Mouse (Mus musculus) ES-Bruce4 (cell line): ENCODE data around the gene Tas2r138. TPM values are rescaled to one million over a fixed set of nuclear protein-coding genes. Genes with fewer than 3 reads are reported as not detected.

Experiments
- H3K27ac ChIP-seq: 2 replicates; pipeline ENCODE4 v1.5.1; 2012; ENCODE audit warnings: low read length, inconsistent platforms; ENCODE audit not compliant: insufficient read depth
- H3K27me3 ChIP-seq: 2 replicates; pipeline ENCODE4 v1.6.1; 2012; ENCODE audit warnings: mild to moderate bottlenecking, low read length, inconsistent platforms; ENCODE audit not compliant: control insufficient read depth, poor library complexity, insufficient read depth, severe bottlenecking
- H3K36me3 ChIP-seq: 2 replicates; pipeline ENCODE4 v1.6.1; 2012; ENCODE audit warnings: inconsistent platforms, mild to moderate bottlenecking, low read length, moderate library complexity; ENCODE audit not compliant: control insufficient read depth, poor library complexity, insufficient read depth, severe bottlenecking
- H3K4me1 ChIP-seq: one replicate; pipeline ENCODE4 v1.8.1; 2011; ENCODE audit warnings: low read length; ENCODE audit not compliant: control insufficient read depth, insufficient read depth
- H3K4me3 ChIP-seq: 2 replicates; pipeline ENCODE4 v1.5.1; 2011; ENCODE audit warnings: low read depth, mild to moderate bottlenecking, low read length
- H3K9ac ChIP-seq: 2 replicates; pipeline ENCODE4 v1.6.1; 2012; ENCODE audit warnings: low read depth, mild to moderate bottlenecking, inconsistent platforms; ENCODE audit not compliant: poor library complexity, severe bottlenecking
- H3K9me3 ChIP-seq: replicated peaks from 2 replicates; pipeline ENCODE4 v1.6.1; 2012; ENCODE audit warnings: mild to moderate bottlenecking, low read length, inconsistent platforms; ENCODE audit not compliant: control insufficient read depth, poor library complexity, insufficient read depth, severe bottlenecking
- CTCF ChIP-seq: IDR thresholded peaks from one replicate; pipeline ENCODE4 v1.8.1; 2011; ENCODE audit warnings: low read depth, low read length
- EP300 ChIP-seq: IDR thresholded peaks from 2 replicates; pipeline ENCODE4 v1.6.1; 2011; ENCODE audit warnings: low read depth, low read length; ENCODE audit not compliant: insufficient read depth
- POLR2A ChIP-seq: IDR thresholded peaks from one replicate; pipeline ENCODE4 v1.8.1; 2011; ENCODE audit warnings: low read length; ENCODE audit not compliant: insufficient read depth
- polyA plus RNA-seq: library from polyadenylated mRNA; stranded (reverse); fragments of >200 nt; gene quantifications from 2 replicates; pipeline ENCODE4 v1.2.4, GENCODE M21; 2011; ENCODE audit warnings: low read depth; ENCODE audit not compliant: missing spikeins, insufficient read depth, insufficient read length

The Tas2r138 gene
- polyA plus RNA-seq, 1 experiment = not detected

GRCm38 (mm10) chr6:40635559-40635958 lies 22.4 kb upstream of the Tas2r138 start:
- Histone ChIP-seq H3K36me3 (no peaks in the 10 kb centered on the region), H3K4me3 (no peak overlapping the region), H3K4me1 (no peaks in the 10 kb centered on the region), H3K9ac (no peak overlapping the region), H3K27ac (no peak overlapping the region), H3K9me3 (no peaks in the 10 kb centered on the region), H3K27me3 (no peaks in the 10 kb centered on the region)
- TF ChIP-seq CTCF (no peak), EP300 (no peak)

GRCm38 (mm10) chr6:40634640-40635071 lies 21.5 kb upstream of the Tas2r138 start:
- H3K27ac ChIP-seq = no peak overlapping the region
- H3K27me3 ChIP-seq = no peaks in the 10 kb centered on the region
- no peaks in the 10 kb centered on the region for H3K9me3 ChIP-seq
- no peak for TF ChIP-seq CTCF
- TF ChIP-seq EP300 = no peak
- TF ChIP-seq POLR2A = no peak
- no peaks in the 10 kb centered on the region for H3K4me1 ChIP-seq
- no peak overlapping the region for H3K9ac ChIP-seq
- no peaks in the 10 kb centered on the region for H3K36me3 ChIP-seq
- H3K4me3 ChIP-seq = no peak overlapping the region

- Histone ChIP-seq H3K4me3 (no peak within 1 kb of the TSS), H3K27me3 (no peaks in the 10 kb centered on the region), H3K27ac (no peak within 1 kb of the TSS), H3K9ac (no peak within 1 kb of the TSS), H3K36me3 (no peaks in the 10 kb centered on the region), H3K9me3 (no peaks in the 10 kb centered on the region), H3K4me1 (no peaks in the 10 kb centered on the region)
- TF ChIP-seq POLR2A (no peak), CTCF (no peak), EP300 (no peak)
Observed at GRCm38 (mm10) chr6:40628406-40629000, 15.4 kb upstream of the Tas2r138 start, which contains the start of gene Mgam. Gene Mgam (plus strand): TSS chr6:40628831.

GRCm38 (mm10) chr6:40626111-40626510 lies 13.0 kb upstream of the Tas2r138 start:
- H3K4me3 ChIP-seq = no peak overlapping the region
- no peak overlapping the region for H3K27ac ChIP-seq
- no peak overlapping the region for H3K9ac ChIP-seq
- H3K27me3 ChIP-seq = no peaks in the 10 kb centered on the region
- H3K4me1 ChIP-seq = no peaks in the 10 kb centered on the region
- H3K9me3 ChIP-seq = no peaks in the 10 kb centered on the region
- no peak for TF ChIP-seq EP300
- TF ChIP-seq POLR2A = no peak
- TF ChIP-seq CTCF = no peak
- no peaks in the 10 kb centered on the region for H3K36me3 ChIP-seq

- Histone ChIP-seq H3K4me1 (no peaks in the 10 kb centered on the region), H3K36me3 (no peaks in the 10 kb centered on the region), H3K4me3 (no peak overlapping the region), H3K27ac (no peak overlapping the region), H3K9me3 (no peaks in the 10 kb centered on the region), H3K27me3 (no peaks in the 10 kb centered on the region), H3K9ac (no peak overlapping the region)
- no peak for TF ChIP-seq EP300
- TF ChIP-seq CTCF = peak; percentile 45
Observed at GRCm38 (mm10) chr6:40617965-40618364, 4.9 kb upstream of the Tas2r138 start.

GRCm38 (mm10) chr6:40610244-40610643 lies 2.9 kb downstream of the Tas2r138 start:
- H3K27me3 ChIP-seq = no peaks in the 10 kb centered on the region
- TF ChIP-seq EP300 = no peak

More at GRCm38 (mm10) chr6:40610244-40610643, 2.9 kb downstream of the Tas2r138 start:
- no peaks in the 10 kb centered on the region for H3K4me1 ChIP-seq
- H3K9me3 ChIP-seq = no peaks in the 10 kb centered on the region
- H3K36me3 ChIP-seq = no peaks in the 10 kb centered on the region
- H3K27ac ChIP-seq = no peak overlapping the region
- H3K9ac ChIP-seq = no peak overlapping the region
- no peak overlapping the region for H3K4me3 ChIP-seq
